Comparison of ENCODE assay signal across 8 mouse cellular contexts in genomic region chr6:146724581-146725383, GRCm38 (mm10). TPM values are rescaled to one million over a fixed set of nuclear protein-coding genes. Genes with fewer than 3 reads are reported as not detected.
A peak's percentile ranks its signal among the peaks of the same experiment; 100 is the strongest.
DNase-seq lines count a peak whose midpoint lies in the region; ATAC-seq and TF ChIP-seq lines count a peak whose summit lies in the region.

Gene Stk38l (plus strand): TSS chr6:146724995.

- no peaks in the 10 kb centered on the region for H3K9me3 ChIP-seq in embryonic facial prominence, embryonic 15.5 days (replicated peaks)
- no peaks in the 10 kb centered on the region for H3K9me3 ChIP-seq in heart, embryonic 10.5 days
- no peaks in the 10 kb centered on the region for H3K9me3 ChIP-seq in kidney, embryonic 15.5 days (replicated peaks)

- H3K4me1 ChIP-seq in bone marrow, adult 2 months (ENCODE audit: control insufficient read depth, insufficient read depth, low read length) = no peaks in the 10 kb centered on the region
- 0 out of 2 replicates have a peak, but pooled peaks cover 6% of the 10 kb centered on the region for H3K4me1 ChIP-seq in embryonic facial prominence, embryonic 15.5 days
- peaks cover 7% of the 10 kb centered on the region; the same call in 1 of the 2 replicates for H3K4me1 ChIP-seq in heart, embryonic 10.5 days
- peaks cover 5% of the 10 kb centered on the region; the same call in 1 of the 2 replicates for H3K4me1 ChIP-seq in kidney, embryonic 15.5 days

- peak within 1 kb of the TSS; percentile 5 for H3K27ac ChIP-seq in bone marrow, adult 2 months (ENCODE audit: control insufficient read depth, insufficient read depth, low read depth, low read length, poor library complexity)
- H3K27ac ChIP-seq in embryonic facial prominence, embryonic 15.5 days (replicated peaks) = peak within 1 kb of the TSS; percentile 88
- H3K27ac ChIP-seq in heart, embryonic 10.5 days = peak within 1 kb of the TSS; percentile 95
- H3K27ac ChIP-seq in kidney, embryonic 15.5 days = peak within 1 kb of the TSS; percentile 80

- peak within 1 kb of the TSS; percentile 77 for H3K4me3 ChIP-seq in bone marrow, adult 2 months (replicated peaks; ENCODE audit: control insufficient read depth, low read depth, low read length)
- peak within 1 kb of the TSS; percentile 89 for H3K4me3 ChIP-seq in embryonic facial prominence, embryonic 15.5 days (replicated peaks)
- H3K4me3 ChIP-seq in heart, embryonic 10.5 days = peak within 1 kb of the TSS; percentile 96
- H3K4me3 ChIP-seq in kidney, embryonic 15.5 days (replicated peaks) = peak within 1 kb of the TSS; percentile 95

- no peaks in the 10 kb centered on the region for H3K36me3 ChIP-seq in embryonic facial prominence, embryonic 15.5 days
- H3K36me3 ChIP-seq in heart, embryonic 10.5 days = peaks cover 2% of the 10 kb centered on the region; the same call in 1 of the 2 replicates
- H3K36me3 ChIP-seq in kidney, embryonic 15.5 days = no peaks in the 10 kb centered on the region

- H3K9ac ChIP-seq in embryonic facial prominence, embryonic 15.5 days = peak within 1 kb of the TSS; percentile 77
- peak within 1 kb of the TSS; percentile 78 for H3K9ac ChIP-seq in kidney, embryonic 15.5 days

- peak; percentile 0; the same call in 1 of the 2 replicates for TF ChIP-seq CTCF in bone marrow, adult 2 months (IDR thresholded peaks at IDR 0.05; ENCODE audit: control insufficient read depth, insufficient read depth, low read length)

- no peaks in the 10 kb centered on the region for H3K27me3 ChIP-seq in embryonic facial prominence, embryonic 15.5 days
- no peaks in the 10 kb centered on the region for H3K27me3 ChIP-seq in heart, embryonic 10.5 days (ENCODE audit: insufficient read depth, poor library complexity, severe bottlenecking)
- H3K27me3 ChIP-seq in kidney, embryonic 15.5 days = no peaks in the 10 kb centered on the region

- TF ChIP-seq POLR2A in bone marrow, adult 2 months (IDR thresholded peaks at IDR 0.05; ENCODE audit: borderline replicate concordance, control insufficient read depth, low read depth, low read length) = peak; percentile 72; the same call in 1 of the 2 replicates

- peak; percentile 98 for DNase-seq in 416B (ENCODE audit: low read depth)
- peak; percentile 97 for DNase-seq in heart, embryonic 10.5 days (ENCODE audit: low spot score)
- DNase-seq in liver = peak; percentile 94
- peak; percentile 92 to 97 for DNase-seq in spleen, postnatal 4 days (ENCODE audit: low spot score in 2 of 2)

- 2% methylated on average over 87 of the region's 87 CpGs for WGBS in bone marrow, adult 2 months
- 2% methylated on average over 69 of the region's 87 CpGs for WGBS in embryonic facial prominence, embryonic 15.5 days
- WGBS in heart, embryonic 10.5 days = 2% methylated on average over 84 of the region's 87 CpGs
- WGBS in kidney, embryonic 15.5 days = 2% methylated on average over 82 of the region's 87 CpGs

- peak; percentile 94 for ATAC-seq in embryonic facial prominence, embryonic 15.5 days (ENCODE audit: insufficient number of reproducible peaks, low FRiP score, low TSS enrichment, low read depth)
- ATAC-seq in kidney, embryonic 15.5 days (replicated peaks; ENCODE audit: low FRiP score) = peak; percentile 98
- peak; percentile 91 for ATAC-seq in monocyte, adult 5-6 weeks (replicated peaks; ENCODE audit: insufficient number of reproducible peaks, low FRiP score, low TSS enrichment, poor library complexity, severe bottlenecking)

- H3K4me2 ChIP-seq in embryonic facial prominence, embryonic 15.5 days (replicated peaks) = peak within 1 kb of the TSS; percentile 65
- H3K4me2 ChIP-seq in kidney, embryonic 15.5 days = peak within 1 kb of the TSS; percentile 73

RNA-seq across cellular contexts. Expression of gene Stk38l, which starts in this region (rescaled TPM):
- 5.1 and 12.4 TPM in 2 replicates for polyA plus RNA-seq in bone marrow, adult 2 months (2011; ENCODE audit: insufficient read depth, insufficient read length, low replicate concordance, missing spikeins)
- polyA plus RNA-seq in embryonic facial prominence, embryonic 15.5 days (2015; fragmentation: Nextera tagmentation; extraction: Ambion mirVana) = 16.7 and 16.9 TPM in 2 replicates
- polyA plus RNA-seq in heart, embryonic 10.5 days (2016; fragmentation: Nextera tagmentation; extraction: Ambion mirVana) = 31.7 and 40.6 TPM in 2 replicates
- polyA plus RNA-seq in kidney, embryonic 15.5 days (2015; fragmentation: Nextera tagmentation; extraction: Ambion mirVana) = 14.7 and 16.0 TPM in 2 replicates
- total RNA-seq in monocyte, adult 5-6 weeks (2017) = 11.4 to 19.1 TPM (median 18.1 TPM) in 3 replicates

Comparison
In these comparisons a context has a peak if more than half of its experiments do, and no peak if none do; other contexts are left out.
1. Peak in every context shown above with its lines: DNase-seq, ATAC-seq, H3K4me3 ChIP-seq and H3K27ac ChIP-seq.
2. H3K27ac ChIP-seq: peak in every context shown above with its lines; median percentile 95 in heart, embryonic 10.5 days; 88 in embryonic facial prominence, embryonic 15.5 days; 80 in kidney, embryonic 15.5 days; 5 in bone marrow, adult 2 months.